Mouse (Mus musculus): ENCODE measurements around the gene Arhgef28.

Arhgef28 gene

DNA sequence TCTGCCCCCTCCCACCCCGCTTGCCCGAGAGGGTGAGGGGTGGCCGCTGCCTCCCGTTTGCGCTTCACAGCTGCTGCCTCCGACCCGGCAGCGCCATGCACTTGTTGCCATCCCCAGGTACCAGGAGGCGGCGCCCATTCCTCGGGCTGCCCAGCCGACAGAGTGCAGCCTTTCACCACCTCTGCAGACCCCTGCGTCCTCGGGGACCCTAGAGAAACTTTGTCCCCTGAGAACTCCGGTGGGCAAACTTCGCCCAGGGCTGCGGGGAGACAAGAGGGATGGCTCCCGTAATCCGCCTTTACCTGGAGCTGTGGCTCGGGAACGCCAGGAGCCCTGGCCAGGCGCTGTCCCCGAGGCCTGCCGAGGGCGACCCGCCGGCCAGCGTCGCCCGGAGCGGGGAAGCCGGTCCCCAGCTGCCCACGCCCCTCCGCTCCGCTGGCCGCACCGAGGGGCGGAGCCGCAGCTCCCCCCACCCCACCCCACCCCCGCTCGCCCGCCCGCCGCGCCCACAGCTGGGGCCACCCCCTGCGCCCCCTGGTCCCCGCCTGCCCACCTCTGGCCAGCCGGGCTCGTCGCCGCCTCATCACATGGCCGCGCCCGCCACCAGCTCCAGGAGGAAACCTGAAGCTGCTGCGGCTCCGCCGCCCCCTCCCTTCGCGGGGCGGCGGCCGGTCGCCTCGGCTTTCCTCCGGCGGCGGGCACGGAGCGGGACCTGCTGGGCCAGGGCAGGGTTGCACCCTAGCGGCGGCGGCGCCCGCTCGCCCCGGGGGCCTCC, at the start of gene Arhgef28:
TSS of gene Arhgef28 (minus strand) at position 669 of the 775 bp plus-strand sequence.
- peak; percentile 38 to 57 for DNase-seq (ENCODE audit: low spot score in 2 of 2)

DNA sequence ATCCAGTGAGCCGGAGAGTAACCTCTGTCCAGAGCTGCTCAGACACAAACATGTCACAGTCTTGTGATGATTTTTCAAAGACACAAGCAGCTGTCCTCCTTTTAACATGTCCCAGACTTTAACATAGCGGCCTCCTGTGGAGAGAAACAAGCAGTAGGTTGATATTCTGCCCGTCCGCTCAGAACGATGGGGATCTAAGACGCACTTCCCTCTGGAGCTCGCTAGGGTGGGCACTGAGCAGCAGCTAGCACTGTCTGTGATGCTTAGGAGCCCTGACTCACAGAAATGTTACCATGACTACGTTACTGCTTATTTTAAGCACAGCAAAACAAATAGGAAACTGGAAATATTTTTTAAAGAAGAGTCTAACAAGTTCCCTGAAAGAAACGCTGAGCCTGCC, 48.7 kb upstream of the Arhgef28 start:
- peak; percentile 73 to 76 for DNase-seq (ENCODE audit: low spot score in 2 of 2)

- no peak for DNase-seq (ENCODE audit: low spot score in 2 of 2)
Observed at GRCm38 (mm10) chr13:98249594-98249993, 43.4 kb upstream of the Arhgef28 start.

DNA sequence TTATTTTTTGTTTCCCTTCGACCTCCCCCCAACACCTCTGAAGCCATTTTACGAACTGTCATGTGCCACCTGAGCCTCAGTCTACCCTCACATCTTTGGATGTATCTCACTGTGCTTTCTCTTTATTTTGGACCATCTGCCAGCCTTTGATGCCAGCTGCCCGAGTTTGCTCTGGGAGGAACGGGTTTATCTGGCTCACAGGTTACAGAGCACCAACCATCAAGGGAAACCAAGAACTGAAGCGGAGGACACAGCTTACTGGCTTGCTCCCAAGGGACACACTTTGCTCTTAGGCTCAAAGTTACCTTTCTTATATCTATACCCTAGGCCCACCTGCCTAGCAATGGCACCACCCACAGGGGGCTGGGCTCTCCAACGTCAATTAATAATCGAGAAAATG, 39.1 kb upstream of the Arhgef28 start:
- no peak for DNase-seq (ENCODE audit: low spot score in 2 of 2)

- DNase-seq (ENCODE audit: low spot score in 2 of 2), result no peak
Observed at GRCm38 (mm10) chr13:98244571-98245350, 38.5 kb upstream of the Arhgef28 start.

- DNase-seq (ENCODE audit: low spot score in 2 of 2), result no peak
Observed at GRCm38 (mm10) chr13:98241531-98242282, 35.5 kb upstream of the Arhgef28 start.

GRCm38 (mm10) chr13:98239978-98240641, 33.9 kb upstream of the Arhgef28 start:
- DNase-seq (ENCODE audit: low spot score in 2 of 2), result peak; percentile 91

- no peak for DNase-seq (ENCODE audit: low spot score in 2 of 2)
Observed at GRCm38 (mm10) chr13:98235451-98235850, 29.2 kb upstream of the Arhgef28 start.

GRCm38 (mm10) chr13:98230511-98230910, 24.3 kb upstream of the Arhgef28 start:
- DNase-seq (ENCODE audit: low spot score in 2 of 2), result no peak

- no peak for DNase-seq (ENCODE audit: low spot score in 2 of 2)
Observed at GRCm38 (mm10) chr13:98226225-98226624, 20.0 kb upstream of the Arhgef28 start.

GRCm38 (mm10) chr13:98222848-98223247, 16.6 kb upstream of the Arhgef28 start:
- DNase-seq (ENCODE audit: low spot score in 2 of 2), result peak in 1 of 2 experiments; percentile 22

- no peak for DNase-seq (ENCODE audit: low spot score in 2 of 2)
Observed at GRCm38 (mm10) chr13:98210137-98210536, 3.9 kb upstream of the Arhgef28 start.

DNA sequence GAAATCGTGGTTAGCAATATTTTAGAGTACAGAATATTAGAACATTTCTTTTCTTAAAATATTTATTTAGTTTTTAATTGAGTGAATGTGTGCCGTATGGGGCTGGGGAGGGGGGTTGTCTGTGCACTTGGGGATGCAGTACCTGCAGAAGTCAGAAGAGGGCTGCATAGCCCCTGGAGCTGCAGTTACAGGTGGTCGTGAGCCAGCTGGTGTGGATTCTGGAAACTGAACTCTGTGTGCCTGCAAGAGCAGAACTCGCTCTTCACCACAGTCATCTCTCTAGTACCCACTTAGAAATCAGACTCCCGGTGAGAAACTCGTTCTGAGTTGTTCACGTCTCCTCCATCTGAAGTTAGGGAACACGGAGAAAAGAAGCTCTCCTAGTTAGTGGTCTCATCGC, 2.6 kb upstream of the Arhgef28 start:
- DNase-seq (ENCODE audit: low spot score in 2 of 2), result peak; percentile 13 to 48

- peak in 1 of 2 experiments; percentile 7 for DNase-seq (ENCODE audit: low spot score in 2 of 2)
Observed at GRCm38 (mm10) chr13:98206546-98206870, 269 bp upstream of the Arhgef28 start.

DNA sequence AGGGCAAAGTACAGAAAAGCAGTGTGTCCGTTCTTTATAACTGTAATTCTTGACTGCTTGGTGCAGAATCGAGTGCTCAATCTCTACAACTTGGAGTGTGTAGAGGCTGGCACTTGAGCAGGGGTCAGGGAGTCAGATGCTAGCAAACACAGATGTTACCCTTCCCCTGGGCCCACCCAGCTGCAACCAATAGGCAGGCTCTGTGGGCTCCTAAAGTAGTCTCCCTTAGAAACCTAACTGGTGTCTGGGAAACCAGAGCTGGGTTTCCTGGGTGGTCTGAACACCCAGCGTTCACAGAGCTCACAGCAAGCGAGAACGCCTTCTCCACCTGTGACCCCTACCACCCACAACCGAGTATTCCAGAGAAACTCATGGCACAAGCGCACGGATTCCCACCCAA, 1.1 kb downstream of the Arhgef28 start:
- DNase-seq (ENCODE audit: low spot score in 2 of 2), result no peak

- DNase-seq (ENCODE audit: low spot score in 2 of 2), result no peak
Observed at GRCm38 (mm10) chr13:98204371-98204770, 1.9 kb downstream of the Arhgef28 start.

- DNase-seq (ENCODE audit: low spot score in 2 of 2), result no peak
Observed at GRCm38 (mm10) chr13:98201436-98201835, 4.8 kb downstream of the Arhgef28 start.

DNA sequence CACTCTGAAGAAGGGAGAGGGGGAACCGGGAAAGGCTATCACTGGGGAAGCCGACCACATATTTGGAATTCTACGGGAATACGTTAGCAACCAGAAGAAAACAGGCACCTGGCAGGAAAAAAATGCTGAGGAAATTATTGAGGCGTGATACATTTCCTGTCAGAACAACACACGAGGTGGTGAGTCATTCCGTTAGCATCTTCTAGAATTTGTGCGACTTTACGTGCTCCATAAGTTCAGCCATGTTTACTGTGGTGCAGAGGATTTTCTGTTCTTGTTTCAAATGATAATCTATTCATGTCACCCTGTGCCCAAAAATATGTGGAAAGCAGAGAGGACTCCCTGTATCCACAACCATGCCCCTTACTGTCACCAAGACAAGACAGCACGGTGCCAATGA, 13.6 kb downstream of the Arhgef28 start:
- DNase-seq (ENCODE audit: low spot score in 2 of 2), result no peak

- DNase-seq (ENCODE audit: low spot score in 2 of 2), result no peak
Observed at GRCm38 (mm10) chr13:98188500-98188899, 17.7 kb downstream of the Arhgef28 start.

DNA sequence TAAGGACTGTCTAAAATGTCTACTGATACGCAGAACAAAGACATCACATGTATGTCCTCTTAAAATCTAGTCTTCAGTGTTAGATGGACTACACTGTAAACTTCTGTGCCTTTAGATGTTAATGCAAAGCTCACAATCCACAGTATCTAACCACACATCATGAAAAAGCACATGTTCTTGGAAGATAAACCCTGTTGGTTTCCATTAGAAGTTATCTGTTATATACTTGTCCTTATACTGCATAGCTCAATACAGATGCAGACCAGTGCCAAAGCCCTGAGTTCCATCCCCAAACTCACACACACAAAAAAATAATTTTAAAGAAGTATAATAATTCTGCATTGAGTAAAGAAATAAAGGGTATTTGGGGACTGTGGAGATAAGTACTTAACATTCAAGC, 18.3 kb downstream of the Arhgef28 start:
- DNase-seq (ENCODE audit: low spot score in 2 of 2), result no peak

DNA sequence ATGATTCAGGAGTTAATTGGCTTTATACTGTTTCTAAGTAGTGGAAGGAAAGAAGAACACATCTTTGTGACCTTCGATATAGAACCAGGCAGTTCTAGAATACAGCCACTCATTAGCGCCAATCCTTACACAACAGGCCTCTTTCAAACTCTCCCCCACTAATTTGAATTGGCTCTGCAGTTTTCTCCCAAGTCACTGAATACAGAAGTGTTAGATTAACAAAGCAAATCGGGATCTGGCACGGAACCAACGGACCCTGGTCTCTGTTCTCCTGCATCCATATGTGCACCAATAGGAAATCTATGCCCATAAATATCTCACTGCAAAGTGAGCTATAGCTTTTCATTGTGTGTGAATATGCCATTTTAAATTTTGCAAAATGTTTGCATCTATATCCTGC, 20.1 kb downstream of the Arhgef28 start:
- DNase-seq (ENCODE audit: low spot score in 2 of 2), result peak in 1 of 2 experiments; percentile 39

- DNase-seq (ENCODE audit: low spot score in 2 of 2), result no peak
Observed at GRCm38 (mm10) chr13:98184632-98185031, 21.6 kb downstream of the Arhgef28 start.

Data from right cerebral cortex, adult 2 months (tissue).